Mouse (Mus musculus): ENCODE measurements at regions not wholly inside any gene's neighbourhood (a gene's known extent, or its start where the extent isn't known, plus 50 kb on each side); places are given as distances from the start of the nearest gene placed in this dataset.

- no peak overlapping the region for H3K4me3 ChIP-seq
- H3K4me2 ChIP-seq = no peak overlapping the region
- no peak overlapping the region for H3K27ac ChIP-seq (replicated peaks)
- no peaks in the 10 kb centered on the region for H3K27me3 ChIP-seq (replicated peaks)
- H3K9me3 ChIP-seq = peaks cover 5% of the 10 kb centered on the region; the same call in 1 of the 2 replicates
- no peak overlapping the region for H3K9ac ChIP-seq
- H3K4me1 ChIP-seq = 0 out of 2 replicates have a peak, but pooled peaks cover 4% of the 10 kb centered on the region
- 65% methylated on average over 5 of the region's 5 CpGs for WGBS
- ATAC-seq (ENCODE audit: extremely low read depth, insufficient number of reproducible peaks, low FRiP score, low TSS enrichment) = no peak
- no peaks in the 10 kb centered on the region for H3K36me3 ChIP-seq
Observed at GRCm38 (mm10) chr4:97439288-97440029, 256.5 kb upstream of the Gm10192 start.

GRCm38 (mm10) chr4:97432681-97433080 lies 249.7 kb upstream of the Gm10192 start:
- no peaks in the 10 kb centered on the region for H3K27me3 ChIP-seq (replicated peaks)
- ATAC-seq (ENCODE audit: extremely low read depth, insufficient number of reproducible peaks, low FRiP score, low TSS enrichment) = no peak
- H3K9me3 ChIP-seq = no peaks in the 10 kb centered on the region
- 69% methylated on average over 1 of the region's 1 CpGs for WGBS
- no peaks in the 10 kb centered on the region for H3K4me1 ChIP-seq
- no peak overlapping the region for H3K4me2 ChIP-seq
- no peak overlapping the region for H3K9ac ChIP-seq
- H3K4me3 ChIP-seq = no peak overlapping the region
- H3K36me3 ChIP-seq = no peaks in the 10 kb centered on the region
- H3K27ac ChIP-seq (replicated peaks) = no peak overlapping the region

GRCm38 (mm10) chr4:97432094-97432493 lies 249.1 kb upstream of the Gm10192 start:
- Histone ChIP-seq H3K9me3 (no peaks in the 10 kb centered on the region), H3K4me1 (no peaks in the 10 kb centered on the region), H3K36me3 (no peaks in the 10 kb centered on the region), H3K4me3 (no peak overlapping the region), H3K27me3 (replicated peaks) (no peaks in the 10 kb centered on the region), H3K27ac (replicated peaks) (no peak overlapping the region), H3K4me2 (no peak overlapping the region), H3K9ac (no peak overlapping the region)
- 56% methylated on average over 1 of the region's 1 CpGs for WGBS
- no peak for ATAC-seq (ENCODE audit: extremely low read depth, insufficient number of reproducible peaks, low FRiP score, low TSS enrichment)

GRCm38 (mm10) chr4:97431239-97431638 lies 248.3 kb upstream of the Gm10192 start:
- Histone ChIP-seq H3K4me2 (no peak overlapping the region), H3K36me3 (no peaks in the 10 kb centered on the region), H3K9ac (no peak overlapping the region), H3K4me3 (no peak overlapping the region), H3K27me3 (replicated peaks) (no peaks in the 10 kb centered on the region), H3K9me3 (no peaks in the 10 kb centered on the region), H3K4me1 (no peaks in the 10 kb centered on the region), H3K27ac (replicated peaks) (no peak overlapping the region)
- no peak for ATAC-seq (ENCODE audit: extremely low read depth, insufficient number of reproducible peaks, low FRiP score, low TSS enrichment)
- WGBS = 76% methylated on average over 2 of the region's 2 CpGs

GRCm38 (mm10) chr4:97419845-97420244 lies 236.9 kb upstream of the Gm10192 start:
- 58% methylated on average over 1 of the region's 1 CpGs for WGBS
- H3K4me2 ChIP-seq = no peak overlapping the region
- no peaks in the 10 kb centered on the region for H3K36me3 ChIP-seq
- H3K27ac ChIP-seq (replicated peaks) = no peak overlapping the region
- H3K4me3 ChIP-seq = no peak overlapping the region
- ATAC-seq (ENCODE audit: extremely low read depth, insufficient number of reproducible peaks, low FRiP score, low TSS enrichment) = no peak
- H3K27me3 ChIP-seq (replicated peaks) = no peaks in the 10 kb centered on the region
- H3K4me1 ChIP-seq = no peaks in the 10 kb centered on the region
- H3K9me3 ChIP-seq = no peaks in the 10 kb centered on the region
- no peak overlapping the region for H3K9ac ChIP-seq

- Histone ChIP-seq H3K27ac (replicated peaks) (no peak overlapping the region), H3K4me2 (no peak overlapping the region), H3K9me3 (no peaks in the 10 kb centered on the region), H3K4me3 (no peak overlapping the region), H3K4me1 (no peaks in the 10 kb centered on the region), H3K9ac (no peak overlapping the region), H3K36me3 (no peaks in the 10 kb centered on the region), H3K27me3 (replicated peaks) (no peaks in the 10 kb centered on the region)
- 30% methylated on average over 5 of the region's 5 CpGs for WGBS
- no peak for ATAC-seq (ENCODE audit: extremely low read depth, insufficient number of reproducible peaks, low FRiP score, low TSS enrichment)
Observed at GRCm38 (mm10) chr4:97418616-97419015, 235.7 kb upstream of the Gm10192 start.

DNA sequence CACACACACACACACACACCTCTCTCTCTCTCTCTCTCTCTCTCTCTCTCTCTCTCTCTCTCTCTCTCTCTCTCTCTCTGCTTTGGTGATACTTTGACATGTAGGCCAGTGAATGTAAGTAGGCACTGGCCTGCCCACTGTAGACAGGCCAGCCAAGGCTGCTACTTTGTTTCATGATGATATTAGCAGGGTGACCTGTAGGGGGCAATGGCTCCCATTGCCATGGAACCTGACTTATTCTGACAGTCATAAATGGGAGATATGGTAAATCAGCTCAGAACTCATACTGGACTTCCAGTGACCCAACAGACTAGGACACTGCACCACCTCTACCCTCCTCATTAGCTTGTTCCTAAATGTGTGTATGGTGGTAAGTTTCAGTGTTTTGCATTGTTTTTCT lies 235.0 kb upstream of the Gm10192 start:
- Histone ChIP-seq H3K4me3 (no peak overlapping the region), H3K4me2 (no peak overlapping the region), H3K9ac (no peak overlapping the region), H3K9me3 (no peaks in the 10 kb centered on the region), H3K27me3 (replicated peaks) (no peaks in the 10 kb centered on the region), H3K36me3 (no peaks in the 10 kb centered on the region), H3K27ac (replicated peaks) (no peak overlapping the region), H3K4me1 (no peaks in the 10 kb centered on the region)
- ATAC-seq (ENCODE audit: extremely low read depth, insufficient number of reproducible peaks, low FRiP score, low TSS enrichment) = no peak; the same call in 1 of the 2 replicates

- no peaks in the 10 kb centered on the region for H3K9me3 ChIP-seq
- no peak overlapping the region for H3K9ac ChIP-seq
- no peaks in the 10 kb centered on the region for H3K36me3 ChIP-seq
- no peak for ATAC-seq (ENCODE audit: extremely low read depth, insufficient number of reproducible peaks, low FRiP score, low TSS enrichment)
- WGBS = 78% methylated on average over 7 of the region's 7 CpGs
- H3K27ac ChIP-seq (replicated peaks) = no peak overlapping the region
- H3K4me3 ChIP-seq = no peak overlapping the region
- H3K27me3 ChIP-seq (replicated peaks) = no peaks in the 10 kb centered on the region
- no peaks in the 10 kb centered on the region for H3K4me1 ChIP-seq
- H3K4me2 ChIP-seq = no peak overlapping the region
Observed at GRCm38 (mm10) chr4:97408633-97409296, 225.8 kb upstream of the Gm10192 start.

DNA sequence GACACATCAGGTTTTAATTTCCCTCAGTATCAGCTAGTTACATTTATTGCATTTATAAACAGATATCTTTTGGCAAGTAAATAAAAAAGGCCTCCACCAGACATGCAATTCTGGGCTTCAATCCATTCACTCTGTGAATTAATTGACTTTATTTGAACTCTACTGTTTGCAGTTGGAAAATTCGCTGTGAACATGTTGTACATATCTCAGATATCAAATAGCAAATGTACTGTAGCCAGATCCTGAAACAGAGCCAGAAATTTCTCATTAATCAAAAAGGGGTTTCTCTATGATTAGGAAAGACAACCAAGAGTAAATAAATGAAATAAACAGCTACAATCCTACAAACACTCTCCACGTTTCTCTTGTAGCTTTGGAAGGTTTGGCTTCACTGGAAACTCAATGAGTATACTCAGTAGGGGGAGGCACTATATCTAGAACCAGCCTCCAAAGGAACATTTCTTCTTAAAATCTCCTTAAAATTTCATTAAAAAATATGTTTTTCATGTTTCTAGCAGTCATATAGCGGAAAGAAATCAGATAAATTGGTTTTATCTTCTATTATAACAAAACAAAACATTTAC lies 211.8 kb upstream of the Gm10192 start:
- H3K4me1 ChIP-seq = no peaks in the 10 kb centered on the region
- no peaks in the 10 kb centered on the region for H3K36me3 ChIP-seq
- no peak for ATAC-seq (ENCODE audit: extremely low read depth, insufficient number of reproducible peaks, low FRiP score, low TSS enrichment)
- no peaks in the 10 kb centered on the region; the same call in 1 of the 2 replicates for H3K9me3 ChIP-seq
- H3K4me2 ChIP-seq = no peak overlapping the region
- WGBS = 71% methylated on average over 3 of the region's 3 CpGs
- no peak overlapping the region for H3K9ac ChIP-seq
- H3K4me3 ChIP-seq = no peak overlapping the region
- no peaks in the 10 kb centered on the region for H3K27me3 ChIP-seq (replicated peaks)
- no peak overlapping the region for H3K27ac ChIP-seq (replicated peaks)

- H3K9ac ChIP-seq = no peak overlapping the region
- no peak overlapping the region for H3K4me3 ChIP-seq
- no peaks in the 10 kb centered on the region for H3K9me3 ChIP-seq
- no peaks in the 10 kb centered on the region for H3K27me3 ChIP-seq (replicated peaks)
- peaks cover 10% of the 10 kb centered on the region for H3K4me1 ChIP-seq
- no peak; the same call in 1 of the 2 replicates for ATAC-seq (ENCODE audit: extremely low read depth, insufficient number of reproducible peaks, low FRiP score, low TSS enrichment)
- no peak overlapping the region for H3K4me2 ChIP-seq
- H3K27ac ChIP-seq (replicated peaks) = no peak overlapping the region
- no peaks in the 10 kb centered on the region for H3K36me3 ChIP-seq
- WGBS = 40% methylated on average over 3 of the region's 3 CpGs
Observed at GRCm38 (mm10) chr4:97381084-97381483, 198.1 kb upstream of the Gm10192 start.

DNA sequence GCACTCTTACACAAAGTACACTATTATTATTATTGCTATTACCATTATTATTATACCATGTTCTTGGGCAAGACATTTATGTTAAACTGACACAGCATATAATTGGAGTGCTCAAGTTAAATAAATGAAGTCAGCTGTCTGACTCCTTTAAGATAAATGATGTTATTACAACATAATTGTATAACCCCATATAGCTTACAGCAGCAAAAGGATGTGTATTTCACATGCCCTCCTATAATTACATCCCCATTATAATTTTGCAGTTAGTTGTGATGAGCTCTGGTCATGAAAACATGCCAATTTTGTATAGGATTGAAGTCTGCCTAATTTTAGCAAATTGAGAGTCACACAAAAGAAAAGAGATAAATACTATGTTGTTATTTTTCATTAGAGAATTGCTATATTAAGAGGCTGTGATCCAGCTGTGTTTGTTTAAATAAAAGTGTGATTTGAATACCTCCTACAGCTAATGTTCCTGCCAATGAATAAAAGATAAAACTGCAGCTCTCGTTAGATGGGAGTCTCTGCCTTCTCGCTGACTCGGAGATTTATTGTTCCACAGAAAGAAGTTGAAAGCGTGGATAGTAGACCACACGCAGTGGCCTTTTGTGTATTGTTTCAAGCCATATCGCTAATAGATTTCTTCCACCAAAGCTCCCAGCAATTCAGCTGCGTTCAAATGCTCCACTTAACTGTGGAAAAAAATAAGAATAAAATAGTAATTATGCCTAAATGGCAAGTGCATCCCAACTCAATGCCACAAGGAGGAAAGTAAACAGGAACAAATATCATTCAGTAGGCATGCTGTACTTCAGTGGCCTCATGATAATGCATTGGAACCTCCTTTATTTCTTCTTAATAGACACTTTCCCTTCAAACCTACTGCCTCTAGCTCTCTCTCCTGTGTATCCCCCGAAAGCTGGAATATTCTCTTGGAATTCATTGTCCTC lies 194.9 kb upstream of the Gm10192 start:
- no peak for ATAC-seq (ENCODE audit: extremely low read depth, insufficient number of reproducible peaks, low FRiP score, low TSS enrichment)
- Histone ChIP-seq H3K4me3 (no peak overlapping the region), H3K27ac (replicated peaks) (no peak overlapping the region), H3K27me3 (replicated peaks) (no peaks in the 10 kb centered on the region), H3K9me3 (no peaks in the 10 kb centered on the region), H3K4me1 (peaks cover 10% of the 10 kb centered on the region), H3K36me3 (no peaks in the 10 kb centered on the region), H3K4me2 (no peak overlapping the region), H3K9ac (no peak overlapping the region)
- WGBS = 65% methylated on average over 8 of the region's 8 CpGs
